Mouse (Mus musculus): ENCODE results near the gene Mars.

- TF ChIP-seq CTCF (IDR thresholded peaks at IDR 0.05; ENCODE audit: low read depth, low read length) (no peak), POLR2A (IDR thresholded peaks at IDR 0.05; ENCODE audit: extremely low read depth, insufficient read depth, low read length) (no peak)
Observed at GRCm38 (mm10) chr10:127294895-127295510, 16.6 kb downstream of the Mars start.
